Mouse (Mus musculus) frontal cortex, postnatal 36 days (tissue): Measurements from ENCODE around the gene Irak1bp1.

ENCODE experiments used
- DNase-seq, 2 experiments: peaks; one replicate each; pipeline ENCODE4 v3.0.0; 2022; ENCODE audit warnings: low spot score in 2 of 2

The Irak1bp1 gene

GRCm38 (mm10) chr9:82877078-82877477 is 47.7 kb downstream of the Irak1bp1 start:
- DNase-seq = no peak

- DNase-seq = no peak
Observed at GRCm38 (mm10) chr9:82884177-82884576, 54.8 kb downstream of the Irak1bp1 start.

- peak in 1 of 2 experiments; percentile 52 for DNase-seq
Observed at GRCm38 (mm10) chr9:82888645-82889044, 59.3 kb downstream of the Irak1bp1 start.
